Mouse (Mus musculus) cortical plate, adult 2 months (tissue): Measurements from ENCODE around the gene Tmem40. TPM values are rescaled to one million over a fixed set of nuclear protein-coding genes. Genes with fewer than 3 reads are reported as not detected.
A peak's percentile ranks its signal among the peaks of the same experiment; 100 is the strongest.

Experiments
- H3K27ac ChIP-seq: fragments of 200-500 bp; 2 replicates; pipeline ENCODE4 v1.5.1; 2012; ENCODE audit warnings: low read length, control low read depth, inconsistent platforms; ENCODE audit not compliant: insufficient read depth
- H3K4me1 ChIP-seq: fragments of 200-500 bp; 2 replicates; pipeline ENCODE4 v1.6.1; 2011; ENCODE audit warnings: low read length; ENCODE audit not compliant: control insufficient read depth, insufficient read depth
- H3K4me3 ChIP-seq: fragments of 200-500 bp; 2 replicates; pipeline ENCODE4 v1.5.1; 2011; ENCODE audit warnings: mild to moderate bottlenecking, low read length, control low read depth; ENCODE audit not compliant: insufficient read depth
- CTCF ChIP-seq: fragments of 200-500 bp; IDR thresholded peaks from 2 replicates; pipeline ENCODE4 v1.5.1; 2011; ENCODE audit warnings: mild to moderate bottlenecking, control low read depth, low read length; ENCODE audit not compliant: insufficient read depth; ENCODE audit errors: extremely low read depth
- POLR2A ChIP-seq: fragments of 200-500 bp; IDR thresholded peaks from 2 replicates; pipeline ENCODE4 v1.6.1; 2011; ENCODE audit warnings: mild to moderate bottlenecking, low read length, control low read depth; ENCODE audit not compliant: insufficient read depth; ENCODE audit errors: extremely low read depth
- polyA plus RNA-seq: library from polyadenylated mRNA; depleted of rRNA; stranded (reverse); fragments of >200 nt; gene quantifications from 2 replicates; pipeline ENCODE4 v1.2.3, GENCODE M21; 2012; rRNA removed

Gene Tmem40
- polyA plus RNA-seq, 1 experiment: 5.5 TPM

- H3K27ac ChIP-seq: no peak overlapping the region
- H3K4me3 ChIP-seq: no peak overlapping the region
- H3K4me1 ChIP-seq: peaks cover 6% of the 10 kb centered on the region; the same call in 1 of the 2 replicates
- TF ChIP-seq POLR2A (no peak), CTCF (peak; percentile 12; the same call in 1 of the 2 replicates)
These were observed 69.1 kb downstream of the Tmem40 start for GRCm38 (mm10) chr6:115692963-115693730.

GRCm38 (mm10) chr6:115692163-115692950 is 69.9 kb downstream of the Tmem40 start:
- Histone ChIP-seq H3K27ac (no peak overlapping the region), H3K4me1 (peaks cover 5% of the 10 kb centered on the region; the same call in 1 of the 2 replicates), H3K4me3 (no peak overlapping the region)
- TF ChIP-seq POLR2A (no peak), CTCF (no peak)

- H3K4me3 ChIP-seq: no peak overlapping the region
- H3K27ac ChIP-seq: no peak overlapping the region
- peaks cover 3% of the 10 kb centered on the region; the same call in 1 of the 2 replicates for H3K4me1 ChIP-seq
- TF ChIP-seq CTCF: no peak
- no peak for TF ChIP-seq POLR2A
These were observed 72.1 kb downstream of the Tmem40 start for GRCm38 (mm10) chr6:115690105-115690504.

- TF ChIP-seq CTCF: no peak
- no peak for TF ChIP-seq POLR2A
- Histone ChIP-seq H3K27ac (no peak overlapping the region), H3K4me3 (no peak overlapping the region), H3K4me1 (no peaks in the 10 kb centered on the region)
These were observed 73.6 kb downstream of the Tmem40 start for GRCm38 (mm10) chr6:115688589-115688988.

- no peaks in the 10 kb centered on the region for H3K4me1 ChIP-seq
- H3K27ac ChIP-seq: no peak overlapping the region
- TF ChIP-seq POLR2A (no peak), CTCF (no peak)
- H3K4me3 ChIP-seq: no peak overlapping the region
These were observed 74.5 kb downstream of the Tmem40 start for GRCm38 (mm10) chr6:115687753-115688152.

- H3K4me1 ChIP-seq: no peaks in the 10 kb centered on the region
- no peak overlapping the region for H3K27ac ChIP-seq
- TF ChIP-seq POLR2A (no peak), CTCF (no peak)
- no peak overlapping the region for H3K4me3 ChIP-seq
These were observed 77.2 kb downstream of the Tmem40 start for GRCm38 (mm10) chr6:115684851-115685646.

GRCm38 (mm10) chr6:115684271-115684670 is 77.9 kb downstream of the Tmem40 start:
- H3K4me1 ChIP-seq: no peaks in the 10 kb centered on the region
- H3K4me3 ChIP-seq: no peak overlapping the region
- no peak for TF ChIP-seq CTCF
- no peak for TF ChIP-seq POLR2A
- no peak overlapping the region for H3K27ac ChIP-seq

GRCm38 (mm10) chr6:115681066-115681465 is 81.1 kb downstream of the Tmem40 start:
- H3K4me3 ChIP-seq: no peak overlapping the region
- H3K27ac ChIP-seq: no peak overlapping the region
- TF ChIP-seq POLR2A (no peak), CTCF (no peak)
- H3K4me1 ChIP-seq: no peaks in the 10 kb centered on the region; the same call in 1 of the 2 replicates

Other genes starting within 250 kb of the Tmem40 start
- 20.4 and 21.4 TPM in 2 replicates for gene Tsen2, start 217.7 kb downstream of the Tmem40 start, polyA plus RNA-seq
- 0.23 TPM in 1 of 2 replicates, not detected in the other for gene Mkrn2os, start 169.8 kb downstream of the Tmem40 start, polyA plus RNA-seq
- gene Mkrn2, start 160.5 kb downstream of the Tmem40 start, polyA plus RNA-seq: 24.5 and 27.1 TPM in 2 replicates
- 111 and 123 TPM in 2 replicates for gene Raf1, start 85.8 kb downstream of the Tmem40 start, polyA plus RNA-seq
- 3.0 and 3.1 TPM in 2 replicates for gene Cand2, start 12.1 kb upstream of the Tmem40 start, polyA plus RNA-seq
- 914 and 1,009 TPM in 2 replicates for gene Rpl32, start 46.3 kb upstream of the Tmem40 start, polyA plus RNA-seq
- 7.1 and 7.9 TPM in 2 replicates for gene Efcab12, start 76.0 kb upstream of the Tmem40 start, polyA plus RNA-seq
- gene Mbd4, start 91.0 kb upstream of the Tmem40 start, polyA plus RNA-seq: 9.5 and 10.1 TPM in 2 replicates
- gene Ift122, start 91.1 kb upstream of the Tmem40 start, polyA plus RNA-seq: 31.2 and 34.7 TPM in 2 replicates
- gene Rho, start 169.3 kb upstream of the Tmem40 start, polyA plus RNA-seq: 0.84 and 0.91 TPM in 2 replicates
- not detected in 2 replicates for gene H1foo, start 182.5 kb upstream of the Tmem40 start, polyA plus RNA-seq
- 103 and 115 TPM in 2 replicates for gene Plxnd1, start 232.6 kb upstream of the Tmem40 start, polyA plus RNA-seq